Mouse (Mus musculus) cortical plate, adult 2 months (tissue): ENCODE data around the gene Zfp446. TPM values are rescaled to one million over a fixed set of nuclear protein-coding genes. Genes with fewer than 3 reads are reported as not detected.

ENCODE experiments used
- H3K27ac ChIP-seq: fragments of 200-500 bp; 2 replicates; pipeline ENCODE4 v1.5.1; 2012; ENCODE audit warnings: low read length, control low read depth, inconsistent platforms; ENCODE audit not compliant: insufficient read depth
- H3K4me1 ChIP-seq: fragments of 200-500 bp; 2 replicates; pipeline ENCODE4 v1.6.1; 2011; ENCODE audit warnings: low read length; ENCODE audit not compliant: control insufficient read depth, insufficient read depth
- H3K4me3 ChIP-seq: fragments of 200-500 bp; 2 replicates; pipeline ENCODE4 v1.5.1; 2011; ENCODE audit warnings: mild to moderate bottlenecking, low read length, control low read depth; ENCODE audit not compliant: insufficient read depth
- CTCF ChIP-seq: fragments of 200-500 bp; IDR thresholded peaks from 2 replicates; pipeline ENCODE4 v1.5.1; 2011; ENCODE audit warnings: mild to moderate bottlenecking, control low read depth, low read length; ENCODE audit not compliant: insufficient read depth; ENCODE audit errors: extremely low read depth
- POLR2A ChIP-seq: fragments of 200-500 bp; IDR thresholded peaks from 2 replicates; pipeline ENCODE4 v1.6.1; 2011; ENCODE audit warnings: mild to moderate bottlenecking, low read length, control low read depth; ENCODE audit not compliant: insufficient read depth; ENCODE audit errors: extremely low read depth
- polyA plus RNA-seq: library from polyadenylated mRNA; depleted of rRNA; stranded (reverse); fragments of >200 nt; gene quantifications from 2 replicates; pipeline ENCODE4 v1.2.3, GENCODE M21; 2012

The Zfp446 gene
- polyA plus RNA-seq, 1 experiment = 9.7 TPM

- no peak for TF ChIP-seq POLR2A
- TF ChIP-seq CTCF = no peak
- Histone ChIP-seq H3K4me3 (no peak overlapping the region), H3K4me1 (no peaks in the 10 kb centered on the region), H3K27ac (no peak overlapping the region)
Measured at GRCm38 (mm10) chr7:12987409-12988189, 10.0 kb downstream of the Zfp446 start.

GRCm38 (mm10) chr7:12992222-12992621, 14.6 kb downstream of the Zfp446 start:
- TF ChIP-seq CTCF (no peak), POLR2A (no peak)
- H3K4me3 ChIP-seq = no peak overlapping the region
- H3K4me1 ChIP-seq = no peaks in the 10 kb centered on the region
- H3K27ac ChIP-seq = no peak overlapping the region

GRCm38 (mm10) chr7:12993148-12993547, 15.5 kb downstream of the Zfp446 start:
- no peak for TF ChIP-seq POLR2A
- TF ChIP-seq CTCF = no peak
- Histone ChIP-seq H3K4me1 (no peaks in the 10 kb centered on the region), H3K27ac (no peak overlapping the region)

GRCm38 (mm10) chr7:12995862-12996261, 18.2 kb downstream of the Zfp446 start:
- H3K27ac ChIP-seq = no peak overlapping the region
- H3K4me3 ChIP-seq = no peak overlapping the region
- TF ChIP-seq CTCF (no peak), POLR2A (no peak)
- no peaks in the 10 kb centered on the region for H3K4me1 ChIP-seq

More at GRCm38 (mm10) chr7:12993148-12993547, 15.5 kb downstream of the Zfp446 start:
- no peak overlapping the region for H3K4me3 ChIP-seq

GRCm38 (mm10) chr7:12997230-12997629, 19.6 kb downstream of the Zfp446 start:
- TF ChIP-seq CTCF = no peak
- no peak for TF ChIP-seq POLR2A
- H3K27ac ChIP-seq = no peak overlapping the region

GRCm38 (mm10) chr7:12998053-12998452, 20.4 kb downstream of the Zfp446 start, which contains the start of gene Slc27a5:
TSS of gene Slc27a5 (minus strand) at chr7:12998192.
- TF ChIP-seq POLR2A (no peak), CTCF (no peak)
- Histone ChIP-seq H3K4me3 (no peak within 1 kb of the TSS), H3K27ac (no peak within 1 kb of the TSS), H3K4me1 (no peaks in the 10 kb centered on the region)

More at GRCm38 (mm10) chr7:12997230-12997629, 19.6 kb downstream of the Zfp446 start:
- Histone ChIP-seq H3K4me1 (no peaks in the 10 kb centered on the region), H3K4me3 (no peak overlapping the region)

- H3K27ac ChIP-seq = no peak within 1 kb of the TSS
- TF ChIP-seq CTCF (no peak), POLR2A (no peak)
- no peaks in the 10 kb centered on the region for H3K4me1 ChIP-seq
- no peak within 1 kb of the TSS for H3K4me3 ChIP-seq
Measured at GRCm38 (mm10) chr7:12998851-12999250, 21.2 kb downstream of the Zfp446 start, which contains the start of gene Trim28. TSS of gene Trim28 (plus strand) at chr7:12999114.

GRCm38 (mm10) chr7:13001584-13001983, 23.9 kb downstream of the Zfp446 start:
- H3K4me3 ChIP-seq = no peak overlapping the region
- no peak for TF ChIP-seq POLR2A
- TF ChIP-seq CTCF = no peak
- H3K4me1 ChIP-seq = no peaks in the 10 kb centered on the region
- no peak overlapping the region for H3K27ac ChIP-seq

- H3K27ac ChIP-seq = no peak overlapping the region
- H3K4me3 ChIP-seq = no peak overlapping the region
- no peaks in the 10 kb centered on the region for H3K4me1 ChIP-seq
- TF ChIP-seq CTCF (no peak), POLR2A (no peak)
Measured at GRCm38 (mm10) chr7:13003380-13003779, 25.7 kb downstream of the Zfp446 start.

GRCm38 (mm10) chr7:13006011-13006410, 28.4 kb downstream of the Zfp446 start:
- Histone ChIP-seq H3K4me1 (no peaks in the 10 kb centered on the region), H3K4me3 (no peak overlapping the region), H3K27ac (no peak overlapping the region)
- TF ChIP-seq CTCF (no peak), POLR2A (no peak)
